Mouse (Mus musculus): ENCODE measurements at regions not wholly inside any gene's neighbourhood (a gene's known extent, or its start where the extent isn't known, plus 50 kb on each side); places are given as distances from the start of the nearest gene placed in this dataset.

- 92% methylated on average over 8 of the region's 8 CpGs for WGBS
- no peak overlapping the region for H3K9ac ChIP-seq (replicated peaks; ENCODE audit: low read length)
- ATAC-seq (ENCODE audit: low FRiP score, low TSS enrichment) = no peak
Observed at GRCm38 (mm10) chr8:126650945-126651344, 57.2 kb upstream of the Irf2bp2 start.

GRCm38 (mm10) chr8:126649305-126649704 lies 55.5 kb upstream of the Irf2bp2 start:
- H3K9me3 ChIP-seq (ENCODE audit: control insufficient read depth, low read length) = no peaks in the 10 kb centered on the region
- no peak overlapping the region for H3K27ac ChIP-seq (replicated peaks; ENCODE audit: low read depth, low read length)
- H3K9ac ChIP-seq (replicated peaks; ENCODE audit: low read length) = no peak overlapping the region
- DNase-seq (no peak), ATAC-seq (ENCODE audit: low FRiP score, low TSS enrichment) (no peak)
- no peak overlapping the region for H3K4me2 ChIP-seq (ENCODE audit: low read length)
- no peaks in the 10 kb centered on the region for H3K36me3 ChIP-seq (ENCODE audit: control insufficient read depth, insufficient read depth, low read length)
- 90% methylated on average over 1 of the region's 1 CpGs for WGBS
- no peaks in the 10 kb centered on the region for H3K27me3 ChIP-seq (ENCODE audit: control insufficient read depth, insufficient read depth, low read length)
- no peak overlapping the region for H3K4me3 ChIP-seq (replicated peaks; ENCODE audit: low read depth, low read length)
- peaks cover 10% of the 10 kb centered on the region; the same call in 1 of the 2 replicates for H3K4me1 ChIP-seq (ENCODE audit: control insufficient read depth, insufficient read depth, low read length)

More at GRCm38 (mm10) chr8:126650945-126651344, 57.2 kb upstream of the Irf2bp2 start:
- Histone ChIP-seq H3K27me3 (ENCODE audit: control insufficient read depth, insufficient read depth, low read length) (no peaks in the 10 kb centered on the region), H3K9me3 (ENCODE audit: control insufficient read depth, low read length) (no peaks in the 10 kb centered on the region), H3K36me3 (ENCODE audit: control insufficient read depth, insufficient read depth, low read length) (no peaks in the 10 kb centered on the region), H3K4me3 (replicated peaks; ENCODE audit: low read depth, low read length) (no peak overlapping the region), H3K4me2 (ENCODE audit: low read length) (no peak overlapping the region), H3K27ac (replicated peaks; ENCODE audit: low read depth, low read length) (no peak overlapping the region), H3K4me1 (ENCODE audit: control insufficient read depth, insufficient read depth, low read length) (peaks cover 15% of the 10 kb centered on the region; the same call in 1 of the 2 replicates)
- DNase-seq = no peak

GRCm38 (mm10) chr8:126647350-126647749 lies 53.6 kb upstream of the Irf2bp2 start:
- Histone ChIP-seq H3K4me3 (replicated peaks; ENCODE audit: low read depth, low read length) (no peak overlapping the region), H3K36me3 (ENCODE audit: control insufficient read depth, insufficient read depth, low read length) (no peaks in the 10 kb centered on the region), H3K9me3 (ENCODE audit: control insufficient read depth, low read length) (no peaks in the 10 kb centered on the region), H3K9ac (replicated peaks; ENCODE audit: low read length) (no peak overlapping the region), H3K4me2 (ENCODE audit: low read length) (no peak overlapping the region), H3K27me3 (ENCODE audit: control insufficient read depth, insufficient read depth, low read length) (no peaks in the 10 kb centered on the region), H3K27ac (replicated peaks; ENCODE audit: low read depth, low read length) (no peak overlapping the region), H3K4me1 (ENCODE audit: control insufficient read depth, insufficient read depth, low read length) (no peaks in the 10 kb centered on the region)
- DNase-seq (no peak), ATAC-seq (ENCODE audit: low FRiP score, low TSS enrichment) (no peak)
- WGBS = 50% methylated on average over 1 of the region's 1 CpGs

- no peaks in the 10 kb centered on the region for H3K9me3 ChIP-seq (ENCODE audit: control insufficient read depth, low read length)
- H3K9ac ChIP-seq (replicated peaks; ENCODE audit: low read length) = no peak overlapping the region
- H3K36me3 ChIP-seq (ENCODE audit: control insufficient read depth, insufficient read depth, low read length) = no peaks in the 10 kb centered on the region
- DNase-seq = no peak
- WGBS = 79% methylated on average over 8 of the region's 8 CpGs
- H3K27me3 ChIP-seq (ENCODE audit: control insufficient read depth, insufficient read depth, low read length) = no peaks in the 10 kb centered on the region
- no peaks in the 10 kb centered on the region for H3K4me1 ChIP-seq (ENCODE audit: control insufficient read depth, insufficient read depth, low read length)
- no peak overlapping the region for H3K4me3 ChIP-seq (replicated peaks; ENCODE audit: low read depth, low read length)
- ATAC-seq (ENCODE audit: low FRiP score, low TSS enrichment) = no peak
- no peak overlapping the region for H3K4me2 ChIP-seq (ENCODE audit: low read length)
- H3K27ac ChIP-seq (replicated peaks; ENCODE audit: low read depth, low read length) = no peak overlapping the region
Observed at GRCm38 (mm10) chr8:126646604-126647311, 53.0 kb upstream of the Irf2bp2 start.

- Histone ChIP-seq H3K4me2 (ENCODE audit: low read length) (no peak overlapping the region), H3K9ac (replicated peaks; ENCODE audit: low read length) (no peak overlapping the region), H3K27ac (replicated peaks; ENCODE audit: low read depth, low read length) (no peak overlapping the region), H3K4me1 (ENCODE audit: control insufficient read depth, insufficient read depth, low read length) (no peaks in the 10 kb centered on the region), H3K36me3 (ENCODE audit: control insufficient read depth, insufficient read depth, low read length) (no peaks in the 10 kb centered on the region), H3K4me3 (replicated peaks; ENCODE audit: low read depth, low read length) (no peak overlapping the region), H3K27me3 (ENCODE audit: control insufficient read depth, insufficient read depth, low read length) (no peaks in the 10 kb centered on the region), H3K9me3 (ENCODE audit: control insufficient read depth, low read length) (0 out of 2 replicates have a peak, but pooled peaks cover 4% of the 10 kb centered on the region)
- no peak for ATAC-seq (ENCODE audit: low FRiP score, low TSS enrichment)
- no peak for DNase-seq
- 70% methylated on average over 5 of the region's 5 CpGs for WGBS
Observed at GRCm38 (mm10) chr8:126644179-126644578, 50.4 kb upstream of the Irf2bp2 start.

Measured in midbrain, embryonic 14.5 days (tissue).